Mouse (Mus musculus) heart, embryonic 11.5 days (tissue): ENCODE measurements around the gene Arhgef17. TPM values are rescaled to one million over a fixed set of nuclear protein-coding genes. Genes with fewer than 3 reads are reported as not detected.

ENCODE experiments used
- ATAC-seq: fragments of 200-750 bp; cut with Nextera tagmentation; replicated peaks from 2 replicates; pipeline ENCODE4 v1.8.0; 2017; ENCODE audit warnings: moderate library complexity; ENCODE audit not compliant: insufficient number of reproducible peaks, low FRiP score, low TSS enrichment
- H3K27ac ChIP-seq: fragments of 300-500 bp; sonication (generic); 2 replicates; pipeline ENCODE4 v1.5.1; 2014; ENCODE audit warnings: mild to moderate bottlenecking, low read depth, low read length
- H3K27me3 ChIP-seq: fragments of 300-500 bp; sonication (generic); 2 replicates; pipeline ENCODE4 v1.6.1; 2014; ENCODE audit warnings: mild to moderate bottlenecking, low read length, mixed read lengths; ENCODE audit not compliant: control insufficient read depth, insufficient read depth
- H3K36me3 ChIP-seq: fragments of 300-500 bp; sonication (generic); 2 replicates; pipeline ENCODE4 v1.6.1; 2014; ENCODE audit warnings: mild to moderate bottlenecking, low read length, moderate library complexity, mixed read lengths; ENCODE audit not compliant: control insufficient read depth, insufficient read depth
- H3K4me1 ChIP-seq: fragments of 300-500 bp; sonication (generic); 2 replicates; pipeline ENCODE4 v1.6.1; 2014; ENCODE audit warnings: low read length; ENCODE audit not compliant: control insufficient read depth, insufficient read depth
- H3K4me2 ChIP-seq: fragments of 300-500 bp; sonication (generic); 2 replicates; pipeline ENCODE4 v1.6.1; 2014; ENCODE audit warnings: mild to moderate bottlenecking, moderate library complexity
- H3K4me3 ChIP-seq: fragments of 300-500 bp; sonication (generic); 2 replicates; pipeline ENCODE4 v1.5.1; 2014; ENCODE audit warnings: low read depth, low read length
- H3K9ac ChIP-seq: fragments of 300-500 bp; sonication (generic); 2 replicates; pipeline ENCODE4 v1.6.1; 2014; ENCODE audit warnings: mild to moderate bottlenecking, low read depth, low read length, moderate library complexity
- H3K9me3 ChIP-seq: fragments of 300-500 bp; sonication (generic); replicated peaks from 2 replicates; pipeline ENCODE4 v1.6.1; 2016; ENCODE audit warnings: low read length; ENCODE audit not compliant: control insufficient read depth
- WGBS: fragments of 180-500 bp; shearing (Covaris S2); extraction: QIAGEN DNeasy Blood & Tissue Kit; methylation state at CpG from one replicate; pipeline ENCODE4 v1.1.7; 2014; ENCODE audit not compliant: insufficient replicate concordance; 5-methylcytosine and 5-hydroxymethylcytosine counted together
- polyA plus RNA-seq: library from polyadenylated mRNA; unstranded; fragments of >200 nt; fragmentation: Nextera tagmentation; extraction: Ambion mirVana; gene quantifications from 2 replicates; pipeline ENCODE4 v1.2.1, GENCODE M21; 2014

Arhgef17 gene
- polyA plus RNA-seq, 1 experiment from 2014 or later, result 8.5 TPM

- Histone ChIP-seq H3K36me3 (0 out of 2 replicates have a peak, but pooled peaks cover 4% of the 10 kb centered on the region), H3K27me3 (no peaks in the 10 kb centered on the region; the same call in 1 of the 2 replicates), H3K9me3 (no peaks in the 10 kb centered on the region), H3K9ac (peak overlapping the region; percentile 62), H3K4me2 (peak overlapping the region; percentile 96), H3K4me3 (peak overlapping the region; percentile 82), H3K27ac (peak overlapping the region; percentile 47; the same call in 1 of the 2 replicates), H3K4me1 (peaks cover 86% of the 10 kb centered on the region)
- ATAC-seq, result no peak
- WGBS, result 14% methylated on average over 12 of the region's 12 CpGs
Measured at GRCm38 (mm10) chr7:100926311-100926923, 5.5 kb downstream of the Arhgef17 start.

GRCm38 (mm10) chr7:100924674-100925445 is 7.0 kb downstream of the Arhgef17 start:
- Histone ChIP-seq H3K27me3 (no peaks in the 10 kb centered on the region), H3K9ac (peak overlapping the region; percentile 8; the same call in 1 of the 2 replicates), H3K4me3 (peak overlapping the region; percentile 10; the same call in 1 of the 2 replicates), H3K27ac (peak overlapping the region; percentile 51), H3K9me3 (no peaks in the 10 kb centered on the region), H3K4me1 (peaks cover 87% of the 10 kb centered on the region), H3K4me2 (peak overlapping the region; percentile 96), H3K36me3 (peaks cover 4% of the 10 kb centered on the region; the same call in 1 of the 2 replicates)
- no peak for ATAC-seq
- WGBS, result 11% methylated on average over 10 of the region's 10 CpGs

- WGBS, result 64% methylated on average over 5 of the region's 5 CpGs
Measured at GRCm38 (mm10) chr7:100924200-100924599, 7.7 kb downstream of the Arhgef17 start.

GRCm38 (mm10) chr7:100922907-100923306 is 9.0 kb downstream of the Arhgef17 start:
- 83% methylated on average over 4 of the region's 4 CpGs for WGBS
- Histone ChIP-seq H3K36me3 (peaks cover 4% of the 10 kb centered on the region; the same call in 1 of the 2 replicates), H3K4me1 (peaks cover 87% of the 10 kb centered on the region), H3K27me3 (no peaks in the 10 kb centered on the region), H3K4me3 (no peak overlapping the region), H3K9me3 (no peaks in the 10 kb centered on the region), H3K27ac (0 out of 2 replicates have a peak overlapping the region, but pooled peaks have one; percentile 22), H3K9ac (0 out of 2 replicates have a peak overlapping the region, but pooled peaks have one; percentile 39), H3K4me2 (peak overlapping the region; percentile 6; the same call in 1 of the 2 replicates)
- no peak for ATAC-seq

More at GRCm38 (mm10) chr7:100924200-100924599, 7.7 kb downstream of the Arhgef17 start:
- H3K4me1 ChIP-seq, result peaks cover 87% of the 10 kb centered on the region
- peaks cover 4% of the 10 kb centered on the region; the same call in 1 of the 2 replicates for H3K36me3 ChIP-seq
- no peak for ATAC-seq
- peak overlapping the region; percentile 96 for H3K4me2 ChIP-seq
- peak overlapping the region; percentile 28; the same call in 1 of the 2 replicates for H3K9ac ChIP-seq
- no peak overlapping the region for H3K4me3 ChIP-seq
- no peaks in the 10 kb centered on the region for H3K9me3 ChIP-seq
- H3K27me3 ChIP-seq, result no peaks in the 10 kb centered on the region
- H3K27ac ChIP-seq, result 0 out of 2 replicates have a peak overlapping the region, but pooled peaks have one; percentile 18

- Histone ChIP-seq H3K4me2 (no peak overlapping the region), H3K27ac (no peak overlapping the region), H3K36me3 (peaks cover 6% of the 10 kb centered on the region; the same call in 1 of the 2 replicates), H3K27me3 (no peaks in the 10 kb centered on the region), H3K9ac (no peak overlapping the region), H3K9me3 (no peaks in the 10 kb centered on the region), H3K4me1 (peaks cover 87% of the 10 kb centered on the region), H3K4me3 (no peak overlapping the region)
- no peak for ATAC-seq
- 84% methylated on average over 5 of the region's 5 CpGs for WGBS
Measured at GRCm38 (mm10) chr7:100921289-100921688, 10.6 kb downstream of the Arhgef17 start.

- no peaks in the 10 kb centered on the region for H3K9me3 ChIP-seq
- H3K27ac ChIP-seq, result peak overlapping the region; percentile 79
- ATAC-seq, result no peak
- WGBS, result 4% methylated on average over 2 of the region's 2 CpGs
- peak overlapping the region; percentile 23 for H3K4me2 ChIP-seq
- no peaks in the 10 kb centered on the region for H3K27me3 ChIP-seq
- H3K4me1 ChIP-seq, result peaks cover 81% of the 10 kb centered on the region
- no peak overlapping the region for H3K4me3 ChIP-seq
- peak overlapping the region; percentile 44; the same call in 1 of the 2 replicates for H3K9ac ChIP-seq
- peaks cover 6% of the 10 kb centered on the region; the same call in 1 of the 2 replicates for H3K36me3 ChIP-seq
Measured at GRCm38 (mm10) chr7:100919809-100920107, 12.1 kb downstream of the Arhgef17 start.

- 32% methylated on average over 7 of the region's 7 CpGs for WGBS
- Histone ChIP-seq H3K9ac (peak overlapping the region; percentile 44; the same call in 1 of the 2 replicates), H3K4me3 (no peak overlapping the region), H3K4me2 (peak overlapping the region; percentile 23), H3K27ac (peak overlapping the region; percentile 79), H3K36me3 (peaks cover 6% of the 10 kb centered on the region; the same call in 1 of the 2 replicates), H3K4me1 (peaks cover 79% of the 10 kb centered on the region), H3K9me3 (no peaks in the 10 kb centered on the region), H3K27me3 (no peaks in the 10 kb centered on the region)
- no peak for ATAC-seq
Measured at GRCm38 (mm10) chr7:100919006-100919808, 12.7 kb downstream of the Arhgef17 start.

- 0 out of 2 replicates have a peak overlapping the region, but pooled peaks have one; percentile 1 for H3K4me3 ChIP-seq
- H3K9me3 ChIP-seq, result no peaks in the 10 kb centered on the region
- peak overlapping the region; percentile 79 for H3K27ac ChIP-seq
- 6% methylated on average over 9 of the region's 9 CpGs for WGBS
- H3K27me3 ChIP-seq, result no peaks in the 10 kb centered on the region
- peaks cover 3% of the 10 kb centered on the region; the same call in 1 of the 2 replicates for H3K36me3 ChIP-seq
- peaks cover 79% of the 10 kb centered on the region for H3K4me1 ChIP-seq
- H3K9ac ChIP-seq, result peak overlapping the region; percentile 47; the same call in 1 of the 2 replicates
- no peak for ATAC-seq
- peak overlapping the region; percentile 48 for H3K4me2 ChIP-seq
Measured at GRCm38 (mm10) chr7:100918176-100918575, 13.7 kb downstream of the Arhgef17 start.
